Mouse (Mus musculus) brain, embryonic 14.5 days (tissue): ENCODE measurements around the gene Sgpp1.

Experiments
- CTCF ChIP-seq: fragments of 200-500 bp; IDR thresholded peaks from 2 replicates; pipeline ENCODE4 v1.5.1; 2012; ENCODE audit warnings: inconsistent platforms, mild to moderate bottlenecking, moderate library complexity, borderline replicate concordance; ENCODE audit not compliant: insufficient read depth, insufficient read length; ENCODE audit errors: extremely low read depth
- POLR2A ChIP-seq: fragments of 200-500 bp; IDR thresholded peaks from 2 replicates; pipeline ENCODE4 v1.6.1; 2012; ENCODE audit warnings: mild to moderate bottlenecking, inconsistent platforms, borderline replicate concordance; ENCODE audit not compliant: poor library complexity, insufficient read depth, insufficient read length, severe bottlenecking; ENCODE audit errors: extremely low read depth

GRCm38 (mm10) chr12:75730458-75730857 lies 5.1 kb downstream of the Sgpp1 start:
- TF ChIP-seq CTCF: no peak
- no peak for TF ChIP-seq POLR2A
